8 mouse cellular contexts compared by ENCODE assay signal in the genomic region with DNA sequence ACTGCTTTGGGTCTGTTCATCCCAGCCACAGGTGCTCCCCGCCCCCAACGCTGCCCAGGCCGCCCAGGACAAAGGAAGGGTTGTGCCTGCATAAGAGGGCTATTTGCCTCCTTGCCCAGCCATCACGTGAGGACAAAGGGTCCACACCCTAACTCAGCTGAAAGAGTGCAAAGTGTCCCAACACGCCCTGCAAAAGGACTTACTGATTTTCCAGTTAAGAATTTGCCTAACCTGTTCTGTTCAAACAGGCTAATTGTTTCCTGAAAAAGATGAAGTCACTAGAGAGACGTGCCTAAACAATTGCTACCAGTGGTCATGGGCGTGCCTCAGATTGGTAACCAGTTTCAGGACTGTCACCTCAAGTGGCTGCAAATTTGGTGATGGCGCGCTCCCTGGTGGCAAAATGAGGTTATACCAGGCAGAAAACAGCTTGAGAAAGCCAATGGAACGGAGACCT. TPM values are rescaled to one million over a fixed set of nuclear protein-coding genes. Genes with fewer than 3 reads are reported as not detected.
DNase-seq lines count a peak whose midpoint lies in the region; ATAC-seq lines count a peak whose summit lies in the region.

No protein-coding gene starts in this region.

- H3K27me3 ChIP-seq in forebrain, embryonic 14.5 days (replicated peaks; ENCODE audit: control insufficient read depth, insufficient read depth, low read length) = no peaks in the 10 kb centered on the region
- H3K27me3 ChIP-seq in hindbrain, embryonic 12.5 days = peaks cover 5% of the 10 kb centered on the region; the same call in 1 of the 2 replicates

- peak; percentile 71 for ATAC-seq in forebrain, embryonic 14.5 days
- ATAC-seq in hindbrain, embryonic 12.5 days (ENCODE audit: low FRiP score) = peak; percentile 76

- 3% methylated on average over 10 of the region's 10 CpGs for whole genome bisulfite sequencing in forebrain, embryonic 14.5 days
- WGBS in hindbrain, embryonic 12.5 days = 8% methylated on average over 10 of the region's 10 CpGs

- no peak overlapping the region for H3K27ac ChIP-seq in forebrain, embryonic 14.5 days (ENCODE audit: low read depth, low read length)
- H3K27ac ChIP-seq in hindbrain, embryonic 12.5 days = no peak overlapping the region

- no peaks in the 10 kb centered on the region for H3K9me3 ChIP-seq in forebrain, embryonic 14.5 days (replicated peaks; ENCODE audit: control insufficient read depth, low read length)
- no peaks in the 10 kb centered on the region for H3K9me3 ChIP-seq in hindbrain, embryonic 12.5 days (replicated peaks)

- H3K9ac ChIP-seq in forebrain, embryonic 14.5 days (ENCODE audit: low read length) = no peak overlapping the region
- no peak overlapping the region for H3K9ac ChIP-seq in hindbrain, embryonic 12.5 days

- peak overlapping the region; percentile 31 for H3K4me2 ChIP-seq in forebrain, embryonic 14.5 days (ENCODE audit: low read length)
- H3K4me2 ChIP-seq in hindbrain, embryonic 12.5 days (replicated peaks) = peak overlapping the region; percentile 25

- H3K36me3 ChIP-seq in forebrain, embryonic 14.5 days (ENCODE audit: control insufficient read depth, insufficient read depth, low read length) = no peaks in the 10 kb centered on the region
- H3K36me3 ChIP-seq in hindbrain, embryonic 12.5 days = no peaks in the 10 kb centered on the region

- DNase-seq in MEL-GATA-1-ER (ENCODE audit: extremely low read depth, low read depth) = peak; percentile 77
- DNase-seq in c-Kit-positive CD71-positive TER-119-positive erythroid progenitor cells, embryonic 14.5 days (ENCODE audit: low spot score) = peak; percentile 78
- DNase-seq in forebrain, embryonic 14.5 days (ENCODE audit: low spot score) = peak; percentile 90
- peak; percentile 86 to 88 for DNase-seq in layer of hippocampus, postnatal 10 days (ENCODE audit: low spot score in 2 of 2)
- peak; percentile 91 for DNase-seq in lung, postnatal 14 days
- DNase-seq in retina, adult 2 months (ENCODE audit: low read depth, low spot score) = peak; percentile 54
- peak; percentile 80 to 84 for DNase-seq in thymus, postnatal 36 days

- H3K4me1 ChIP-seq in forebrain, embryonic 14.5 days (ENCODE audit: control insufficient read depth, insufficient read depth, low read length) = 0 out of 2 replicates have a peak, but pooled peaks cover 3% of the 10 kb centered on the region
- H3K4me1 ChIP-seq in hindbrain, embryonic 12.5 days = peaks cover 6% of the 10 kb centered on the region; the same call in 1 of the 2 replicates

- no peak overlapping the region for H3K4me3 ChIP-seq in forebrain, embryonic 14.5 days (ENCODE audit: low read depth, low read length)
- H3K4me3 ChIP-seq in hindbrain, embryonic 12.5 days = no peak overlapping the region

RNA-seq across cellular contexts. Expression of a gene that starts 18.8 kb away (rescaled TPM):
- polyA plus RNA-seq in forebrain, embryonic 14.5 days (2014; fragmentation: Nextera tagmentation; extraction: Ambion mirVana) = 33.3 and 34.7 TPM in 2 replicates
- 25.9 and 28.2 TPM in 2 replicates for polyA plus RNA-seq in hindbrain, embryonic 12.5 days (2016; fragmentation: Nextera tagmentation; extraction: Ambion mirVana)
- total RNA-seq in layer of hippocampus, postnatal 10 days (2021) = 10 to 100 TPM; 71.4 to 72.7 TPM
